Mouse (Mus musculus): Measurements from ENCODE around the gene Coro1c. TPM values are rescaled to one million over a fixed set of nuclear protein-coding genes. Genes with fewer than 3 reads are reported as not detected.
A peak's percentile ranks its signal among the peaks of the same experiment; 100 is the strongest.

Coro1c gene
- polyA plus RNA-seq (2015; fragmentation: Nextera tagmentation; extraction: Ambion mirVana): 198 and 206 TPM in 2 replicates

GRCm38 (mm10) chr5:113908592-113909441 is at the start of gene Coro1c:
Gene Coro1c (minus strand): TSS chr5:113908758.
- peak within 1 kb of the TSS; percentile 95 for H3K27ac ChIP-seq
- under 1% methylated on average over 67 of the region's 68 CpGs for WGBS
- H3K4me3 ChIP-seq: peak within 1 kb of the TSS; percentile 79
- peak; percentile 91 for ATAC-seq (replicated peaks)
- H3K4me1 ChIP-seq: peaks cover 37% of the 10 kb centered on the region
- peak within 1 kb of the TSS; percentile 68 for H3K4me2 ChIP-seq
- no peaks in the 10 kb centered on the region for H3K27me3 ChIP-seq (replicated peaks)
- H3K9me3 ChIP-seq: no peaks in the 10 kb centered on the region
- no peaks in the 10 kb centered on the region for H3K36me3 ChIP-seq (replicated peaks)
- peak within 1 kb of the TSS; percentile 86 for H3K9ac ChIP-seq

- no peak for ATAC-seq (replicated peaks)
Observed at GRCm38 (mm10) chr5:113956510-113956909, 48.0 kb upstream of the Coro1c start.

GRCm38 (mm10) chr5:113955691-113956090 is 47.1 kb upstream of the Coro1c start:
- H3K27ac ChIP-seq: no peak overlapping the region
- H3K36me3 ChIP-seq (replicated peaks): peaks cover 21% of the 10 kb centered on the region; the same call in 1 of the 2 replicates
- H3K9ac ChIP-seq: no peak overlapping the region
- no peak overlapping the region for H3K4me2 ChIP-seq
- peaks cover 2% of the 10 kb centered on the region; the same call in 1 of the 2 replicates for H3K4me1 ChIP-seq
- H3K27me3 ChIP-seq (replicated peaks): no peaks in the 10 kb centered on the region
- no peaks in the 10 kb centered on the region for H3K9me3 ChIP-seq
- WGBS: 89% methylated on average over 8 of the region's 8 CpGs
- no peak for ATAC-seq (replicated peaks)
- H3K4me3 ChIP-seq: no peak overlapping the region

More at GRCm38 (mm10) chr5:113956510-113956909, 48.0 kb upstream of the Coro1c start:
- no peak overlapping the region for H3K4me2 ChIP-seq
- WGBS: 4% methylated on average over 4 of the region's 4 CpGs
- H3K9me3 ChIP-seq: no peaks in the 10 kb centered on the region
- H3K27me3 ChIP-seq (replicated peaks): no peaks in the 10 kb centered on the region
- H3K9ac ChIP-seq: no peak overlapping the region
- peaks cover 18% of the 10 kb centered on the region; the same call in 1 of the 2 replicates for H3K36me3 ChIP-seq (replicated peaks)
- no peak overlapping the region for H3K4me3 ChIP-seq
- H3K4me1 ChIP-seq: peaks cover 2% of the 10 kb centered on the region; the same call in 1 of the 2 replicates
- no peak overlapping the region for H3K27ac ChIP-seq

GRCm38 (mm10) chr5:113955281-113955680 is 46.7 kb upstream of the Coro1c start:
- no peak overlapping the region for H3K27ac ChIP-seq
- H3K9me3 ChIP-seq: no peaks in the 10 kb centered on the region
- peaks cover 25% of the 10 kb centered on the region for H3K36me3 ChIP-seq (replicated peaks)
- no peak overlapping the region for H3K4me2 ChIP-seq
- 88% methylated on average over 5 of the region's 5 CpGs for WGBS
- H3K4me1 ChIP-seq: peaks cover 2% of the 10 kb centered on the region; the same call in 1 of the 2 replicates
- no peak for ATAC-seq (replicated peaks)
- H3K4me3 ChIP-seq: no peak overlapping the region
- H3K27me3 ChIP-seq (replicated peaks): no peaks in the 10 kb centered on the region
- no peak overlapping the region for H3K9ac ChIP-seq

DNA sequence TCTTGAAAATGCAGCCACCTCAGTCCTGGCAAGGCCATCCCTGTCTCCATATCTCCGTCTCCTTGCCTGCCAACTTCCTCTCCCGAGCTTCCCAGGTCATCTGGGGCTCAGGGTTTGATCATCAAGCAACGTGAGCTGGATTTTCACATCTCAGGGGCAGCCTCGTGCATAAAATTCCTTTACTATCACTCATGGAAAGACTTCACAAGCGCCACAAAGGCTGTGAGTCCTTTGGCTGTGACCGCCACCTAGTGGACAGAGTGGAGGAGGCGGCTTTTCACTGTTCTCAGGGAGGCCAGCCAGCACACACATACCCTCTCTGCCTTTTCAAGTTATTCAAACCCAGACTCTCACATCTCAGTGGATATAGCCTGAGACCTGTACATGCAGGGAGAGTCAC is 45.9 kb upstream of the Coro1c start:
- Histone ChIP-seq H3K27me3 (replicated peaks) (no peaks in the 10 kb centered on the region), H3K9me3 (no peaks in the 10 kb centered on the region), H3K9ac (no peak overlapping the region), H3K4me3 (no peak overlapping the region), H3K4me2 (no peak overlapping the region), H3K36me3 (replicated peaks) (peaks cover 33% of the 10 kb centered on the region), H3K27ac (peak overlapping the region; percentile 58), H3K4me1 (peaks cover 2% of the 10 kb centered on the region; the same call in 1 of the 2 replicates)
- 11% methylated on average over 7 of the region's 7 CpGs for WGBS
- ATAC-seq (replicated peaks): peak; percentile 71; the same call in 1 of the 2 replicates

DNA sequence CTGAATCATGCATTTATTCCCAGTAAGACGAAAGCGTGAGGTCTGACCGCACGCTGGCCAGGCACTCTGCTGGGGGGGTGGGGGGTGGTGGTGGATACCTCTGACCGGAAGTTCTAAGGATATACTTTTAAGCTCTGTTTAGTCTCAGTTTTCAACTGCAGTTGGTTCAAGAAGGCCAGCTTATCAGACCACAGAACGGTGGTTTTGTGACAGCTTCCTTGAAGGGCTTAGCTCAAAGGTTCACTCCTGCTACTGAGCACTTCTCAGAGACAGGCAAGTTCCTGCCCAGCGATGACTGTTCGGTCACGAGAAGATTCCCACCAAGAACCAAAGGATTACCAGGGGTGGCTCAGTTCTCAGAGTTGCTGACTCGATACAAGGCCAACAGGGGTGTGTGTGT is 44.0 kb upstream of the Coro1c start:
- H3K4me1 ChIP-seq: peaks cover 2% of the 10 kb centered on the region; the same call in 1 of the 2 replicates
- H3K27me3 ChIP-seq (replicated peaks): no peaks in the 10 kb centered on the region
- H3K9ac ChIP-seq: no peak overlapping the region
- no peaks in the 10 kb centered on the region for H3K9me3 ChIP-seq
- ATAC-seq (replicated peaks): no peak
- 92% methylated on average over 10 of the region's 10 CpGs for WGBS
- H3K27ac ChIP-seq: no peak overlapping the region
- peaks cover 39% of the 10 kb centered on the region for H3K36me3 ChIP-seq (replicated peaks)
- H3K4me2 ChIP-seq: no peak overlapping the region
- no peak overlapping the region for H3K4me3 ChIP-seq

DNA sequence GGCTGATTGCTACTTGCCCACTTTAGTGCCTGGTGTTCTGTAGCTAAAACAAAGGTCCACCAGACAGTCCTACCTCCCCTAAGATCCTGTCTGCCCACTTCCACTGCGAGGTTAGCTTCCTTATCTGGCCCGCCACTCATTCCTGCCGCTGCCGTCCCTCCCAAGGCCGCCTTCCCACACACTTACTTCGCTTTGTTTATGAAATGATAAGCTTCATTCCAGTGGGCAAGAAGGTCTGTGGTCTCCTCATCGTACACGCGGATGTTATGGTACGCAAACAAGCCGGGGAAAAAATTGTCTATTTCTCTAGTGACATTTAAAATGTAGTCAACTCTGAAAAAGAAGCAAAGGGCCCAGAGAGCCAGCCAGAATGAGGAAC is 43.1 kb upstream of the Coro1c start:
- H3K9me3 ChIP-seq: no peaks in the 10 kb centered on the region
- 92% methylated on average over 11 of the region's 11 CpGs for WGBS
- no peak overlapping the region for H3K27ac ChIP-seq
- no peak overlapping the region for H3K9ac ChIP-seq
- peaks cover 45% of the 10 kb centered on the region for H3K36me3 ChIP-seq (replicated peaks)
- no peak overlapping the region for H3K4me2 ChIP-seq
- peaks cover 2% of the 10 kb centered on the region; the same call in 1 of the 2 replicates for H3K4me1 ChIP-seq
- H3K4me3 ChIP-seq: no peak overlapping the region
- ATAC-seq (replicated peaks): no peak
- H3K27me3 ChIP-seq (replicated peaks): no peaks in the 10 kb centered on the region

GRCm38 (mm10) chr5:113950786-113951692 is 42.5 kb upstream of the Coro1c start:
- no peak for ATAC-seq (replicated peaks)
- H3K9me3 ChIP-seq: no peaks in the 10 kb centered on the region
- H3K27ac ChIP-seq: no peak overlapping the region
- peaks cover 51% of the 10 kb centered on the region for H3K36me3 ChIP-seq (replicated peaks)
- WGBS: 84% methylated on average over 19 of the region's 19 CpGs
- H3K27me3 ChIP-seq (replicated peaks): no peaks in the 10 kb centered on the region
- no peak overlapping the region for H3K4me3 ChIP-seq
- peaks cover 2% of the 10 kb centered on the region; the same call in 1 of the 2 replicates for H3K4me1 ChIP-seq
- H3K4me2 ChIP-seq: no peak overlapping the region
- H3K9ac ChIP-seq: no peak overlapping the region

DNA sequence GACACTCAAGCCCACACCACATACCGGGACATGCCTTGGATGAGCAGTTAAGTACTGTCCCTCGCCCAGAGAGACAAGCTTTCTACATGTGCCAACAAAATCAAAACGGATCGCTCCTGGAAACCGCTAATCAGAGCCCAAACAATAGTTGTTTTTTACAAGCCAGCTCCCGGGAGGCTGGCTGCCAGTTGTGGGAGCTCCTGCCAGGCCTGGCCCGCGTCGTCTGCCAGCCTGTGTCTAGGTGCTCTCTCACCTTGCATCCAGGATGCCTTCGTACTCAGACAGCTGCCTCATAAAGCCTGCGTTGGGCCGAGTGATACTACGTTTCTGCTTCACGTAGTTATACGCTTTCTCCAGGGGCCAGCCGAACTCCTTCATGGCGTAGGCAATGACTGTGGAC is 41.6 kb upstream of the Coro1c start:
- H3K27ac ChIP-seq: no peak overlapping the region

GRCm38 (mm10) chr5:113947280-113947679 is 38.7 kb upstream of the Coro1c start:
- Histone ChIP-seq H3K36me3 (replicated peaks) (peaks cover 52% of the 10 kb centered on the region), H3K4me3 (no peak overlapping the region), H3K9me3 (no peaks in the 10 kb centered on the region), H3K4me1 (no peaks in the 10 kb centered on the region), H3K27ac (no peak overlapping the region), H3K4me2 (no peak overlapping the region), H3K27me3 (replicated peaks) (no peaks in the 10 kb centered on the region), H3K9ac (no peak overlapping the region)
- ATAC-seq (replicated peaks): no peak
- WGBS: 77% methylated on average over 2 of the region's 2 CpGs

More for the DNA sequence above, 41.6 kb upstream of the Coro1c start:
- H3K27me3 ChIP-seq (replicated peaks): no peaks in the 10 kb centered on the region
- WGBS: 80% methylated on average over 17 of the region's 17 CpGs
- H3K9ac ChIP-seq: no peak overlapping the region
- no peaks in the 10 kb centered on the region for H3K9me3 ChIP-seq
- H3K4me1 ChIP-seq: peaks cover 2% of the 10 kb centered on the region; the same call in 1 of the 2 replicates
- peaks cover 56% of the 10 kb centered on the region for H3K36me3 ChIP-seq (replicated peaks)
- ATAC-seq (replicated peaks): no peak
- no peak overlapping the region for H3K4me2 ChIP-seq
- no peak overlapping the region for H3K4me3 ChIP-seq

DNA sequence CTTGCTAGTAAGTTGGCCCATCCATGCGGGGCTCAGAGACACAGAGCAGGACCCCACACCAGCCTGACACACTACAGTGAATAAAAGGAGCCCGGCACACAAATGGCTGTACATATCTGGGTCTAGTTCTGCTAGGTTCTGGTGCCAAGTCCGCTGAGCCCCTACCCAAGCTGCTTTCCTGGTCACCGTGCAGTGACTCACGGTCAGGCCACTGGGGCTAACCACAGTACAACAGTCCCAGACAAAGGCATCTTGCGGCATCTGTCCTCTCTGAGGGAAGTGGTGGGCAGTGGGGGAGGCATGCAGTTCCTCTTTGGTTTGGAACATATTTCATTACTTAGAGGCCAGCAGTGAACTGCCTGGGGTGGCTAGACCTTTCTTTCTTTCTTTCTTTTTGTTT is 36.6 kb upstream of the Coro1c start:
- Histone ChIP-seq H3K36me3 (replicated peaks) (peaks cover 47% of the 10 kb centered on the region), H3K4me3 (no peak overlapping the region), H3K9me3 (no peaks in the 10 kb centered on the region), H3K27ac (no peak overlapping the region), H3K27me3 (replicated peaks) (no peaks in the 10 kb centered on the region), H3K4me1 (no peaks in the 10 kb centered on the region), H3K9ac (no peak overlapping the region), H3K4me2 (no peak overlapping the region)
- 95% methylated on average over 6 of the region's 6 CpGs for WGBS
- no peak for ATAC-seq (replicated peaks)

DNA sequence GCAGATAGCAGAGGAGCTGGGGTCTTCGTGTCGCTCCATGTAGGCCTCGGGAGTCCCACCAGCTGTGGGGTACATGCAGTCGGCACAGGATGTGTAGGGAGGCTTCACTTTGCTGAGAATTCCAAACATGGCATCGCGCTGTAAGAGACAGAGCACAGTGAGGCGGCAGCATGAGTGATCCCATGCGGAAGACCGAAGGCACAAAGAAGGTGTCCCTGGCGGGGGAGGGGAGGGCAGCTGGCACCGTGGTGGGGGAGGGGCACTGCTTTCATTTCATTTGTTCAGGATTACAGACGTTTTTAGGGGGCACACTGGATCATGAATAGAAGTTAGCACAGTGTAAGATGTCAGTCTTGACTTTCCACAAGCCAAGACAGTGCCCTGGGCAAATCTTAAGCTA is 34.8 kb upstream of the Coro1c start:
- H3K36me3 ChIP-seq (replicated peaks): peaks cover 37% of the 10 kb centered on the region; the same call in 1 of the 2 replicates
- no peak for ATAC-seq (replicated peaks)
- no peaks in the 10 kb centered on the region for H3K9me3 ChIP-seq
- H3K4me2 ChIP-seq: no peak overlapping the region
- no peak overlapping the region for H3K4me3 ChIP-seq
- WGBS: 70% methylated on average over 12 of the region's 12 CpGs
- H3K9ac ChIP-seq: no peak overlapping the region
- no peaks in the 10 kb centered on the region for H3K4me1 ChIP-seq
- no peaks in the 10 kb centered on the region for H3K27me3 ChIP-seq (replicated peaks)
- H3K27ac ChIP-seq: no peak overlapping the region
